Mouse (Mus musculus): ENCODE measurements around the gene C1qa. TPM values are rescaled to one million over a fixed set of nuclear protein-coding genes. Genes with fewer than 3 reads are reported as not detected.

C1qa gene
- polyA plus RNA-seq (2017; shearing (Covaris generic)): 4.6 TPM

GRCm38 (mm10) chr4:136898637-136899036, at the start of gene C1qa:
Gene C1qa, minus strand, starts transcription at chr4:136898803.

GRCm38 (mm10) chr4:136892811-136893210, 5.8 kb downstream of the C1qa start, which contains the start of gene C1qc:
Gene C1qc, minus strand, starts transcription at chr4:136893065.

GRCm38 (mm10) chr4:136886101-136886500, 12.5 kb downstream of the C1qa start, which contains the start of gene C1qb:
Gene C1qb, minus strand, starts transcription at chr4:136886187.

Other genes with a start within 250 kb of the C1qa start
- 0.22 TPM for gene Ephb2, start 62.8 kb downstream of the C1qa start, polyA plus RNA-seq (2017; shearing (Covaris generic))
- gene C1qb, start 12.6 kb downstream of the C1qa start, polyA plus RNA-seq (2017; shearing (Covaris generic)): 6.3 TPM
- 5.4 TPM for gene C1qc, start 5.7 kb downstream of the C1qa start, polyA plus RNA-seq (2017; shearing (Covaris generic))
- gene Epha8, start 58.0 kb upstream of the C1qa start, polyA plus RNA-seq (2017; shearing (Covaris generic)): not detected
- gene Zbtb40, start 150.0 kb upstream of the C1qa start, polyA plus RNA-seq (2017; shearing (Covaris generic)): 10.1 TPM

Measured in CD4-positive, CD25-positive, alpha-beta regulatory T cell (primary cell).